Mouse (Mus musculus) thymus, postnatal 4 days (tissue): ENCODE results near the gene Pank1.

Experiments
- DNase-seq: peaks from one replicate; pipeline ENCODE4 v3.0.0; 2021

The Pank1 gene

DNA sequence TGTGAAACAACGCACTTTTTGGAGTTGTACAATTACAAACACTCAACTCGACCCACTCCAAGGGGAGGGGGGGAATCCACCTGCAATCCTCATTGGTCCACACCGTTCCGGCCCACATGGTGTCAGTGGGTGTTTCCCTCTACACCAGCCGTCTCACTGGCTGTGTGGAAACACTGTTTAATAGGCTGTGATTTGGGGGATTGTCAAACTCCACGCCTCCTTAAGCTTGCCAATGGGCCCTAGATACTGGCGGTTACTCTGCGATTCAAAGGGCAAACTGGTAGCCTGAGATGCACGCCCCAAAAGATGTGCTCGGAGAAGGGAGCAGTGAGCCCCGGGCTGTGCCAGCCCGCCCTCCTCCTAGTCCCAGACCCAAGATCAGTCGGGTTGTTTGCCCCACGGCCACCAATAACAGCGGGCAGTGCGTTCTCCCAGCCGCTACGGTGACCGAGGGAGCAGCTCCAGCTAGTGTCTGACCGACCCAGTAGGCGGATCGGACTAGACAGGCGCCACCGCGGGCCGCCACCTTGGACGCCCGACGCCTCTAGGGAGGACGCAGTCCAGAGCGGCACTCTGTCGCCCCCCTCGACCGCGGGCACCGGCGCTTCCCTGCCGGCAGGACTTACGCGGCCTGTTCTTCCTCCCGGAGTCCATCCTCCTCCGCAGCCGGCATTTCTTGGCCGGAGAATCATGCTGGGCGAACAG, 1.2 kb downstream of the Pank1 start:
- DNase-seq: peak; percentile 75

DNA sequence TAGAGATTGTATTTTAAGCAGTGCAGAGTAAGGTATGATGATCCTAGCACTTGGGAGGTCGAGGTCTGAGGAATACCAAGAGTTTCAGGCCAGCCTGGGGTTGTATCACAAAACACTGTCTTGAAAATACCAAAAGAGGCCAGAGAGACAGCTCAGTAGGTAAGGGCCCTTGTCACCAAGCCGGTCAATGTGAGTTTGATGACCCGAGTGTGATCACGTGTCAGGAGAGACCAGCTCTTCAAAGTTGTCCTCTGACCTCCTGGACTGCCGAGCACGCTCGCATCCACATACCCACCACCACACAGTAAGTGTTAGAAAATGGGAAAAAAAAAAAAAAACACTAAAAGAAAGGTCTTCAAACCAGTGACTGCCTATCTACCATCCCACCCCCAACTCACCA, 2.6 kb downstream of the Pank1 start:
- no peak for DNase-seq

DNA sequence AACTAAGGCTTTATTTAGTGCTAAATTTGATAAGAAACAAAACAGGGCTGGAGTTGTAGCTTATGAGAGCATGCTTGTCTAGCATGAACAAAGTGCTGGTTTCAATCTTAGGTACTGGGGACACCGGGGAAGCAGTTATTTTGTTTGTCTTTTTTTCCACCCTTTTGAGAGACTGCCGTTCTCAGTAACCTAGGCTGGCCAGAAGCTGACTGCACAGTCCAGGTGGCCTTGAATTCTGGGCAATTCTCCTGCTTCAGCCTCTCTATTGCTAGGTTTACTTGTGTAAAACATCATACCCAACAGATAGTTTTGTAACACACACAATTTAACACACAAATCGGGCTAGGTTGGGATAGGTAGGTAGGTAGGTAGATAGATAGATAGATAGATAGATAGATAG, 9.9 kb downstream of the Pank1 start:
- DNase-seq: no peak

DNA sequence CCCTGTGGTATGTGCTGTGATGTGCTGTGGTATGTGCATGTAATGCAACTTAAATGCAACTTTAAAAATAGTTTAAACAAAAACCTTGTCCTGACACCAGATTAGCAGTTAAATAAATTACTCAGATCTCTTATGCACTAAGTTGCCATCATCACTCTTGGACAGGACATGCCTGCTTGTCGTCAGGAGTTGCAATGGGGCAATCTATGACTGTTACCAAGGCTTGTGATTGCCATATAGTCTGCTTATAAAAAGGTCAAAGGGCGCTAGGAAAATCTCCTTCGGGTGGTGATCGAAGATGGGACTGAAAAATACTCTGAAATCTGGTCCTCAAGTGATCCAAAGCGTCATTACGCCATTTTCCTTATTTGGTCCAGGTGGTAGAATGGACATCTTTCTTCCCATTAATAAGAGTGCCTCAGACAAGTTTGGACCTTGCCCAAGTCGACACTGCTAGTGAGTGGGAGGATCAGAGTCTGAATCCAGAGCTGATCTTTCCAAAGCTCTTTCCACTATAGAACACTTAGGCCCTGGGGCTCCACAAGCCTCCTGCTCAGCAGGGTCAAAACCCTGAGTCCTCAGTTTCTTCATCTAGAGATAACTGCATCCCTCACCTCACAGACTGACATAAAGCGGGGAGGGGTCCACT, 11.0 kb downstream of the Pank1 start:
- no peak for DNase-seq

DNA sequence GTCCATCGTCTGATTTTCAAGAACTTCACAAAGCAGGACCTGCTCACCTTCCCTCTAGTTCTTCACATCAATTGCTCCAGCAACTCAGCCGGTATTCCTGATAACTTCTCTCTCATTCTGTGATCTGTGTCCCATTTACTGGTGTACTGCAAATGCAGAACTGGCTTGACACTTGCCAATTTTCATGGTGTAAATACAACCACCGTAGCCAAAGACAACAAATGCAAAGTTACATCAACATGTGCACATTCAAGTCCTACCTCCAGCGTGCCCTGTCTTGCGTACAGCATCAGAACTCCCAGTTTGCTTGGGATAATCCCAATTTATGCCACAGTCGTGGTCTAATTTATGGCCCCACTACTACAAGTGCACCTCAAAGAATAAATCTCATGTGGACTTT, 15.5 kb downstream of the Pank1 start:
- no peak for DNase-seq

DNA sequence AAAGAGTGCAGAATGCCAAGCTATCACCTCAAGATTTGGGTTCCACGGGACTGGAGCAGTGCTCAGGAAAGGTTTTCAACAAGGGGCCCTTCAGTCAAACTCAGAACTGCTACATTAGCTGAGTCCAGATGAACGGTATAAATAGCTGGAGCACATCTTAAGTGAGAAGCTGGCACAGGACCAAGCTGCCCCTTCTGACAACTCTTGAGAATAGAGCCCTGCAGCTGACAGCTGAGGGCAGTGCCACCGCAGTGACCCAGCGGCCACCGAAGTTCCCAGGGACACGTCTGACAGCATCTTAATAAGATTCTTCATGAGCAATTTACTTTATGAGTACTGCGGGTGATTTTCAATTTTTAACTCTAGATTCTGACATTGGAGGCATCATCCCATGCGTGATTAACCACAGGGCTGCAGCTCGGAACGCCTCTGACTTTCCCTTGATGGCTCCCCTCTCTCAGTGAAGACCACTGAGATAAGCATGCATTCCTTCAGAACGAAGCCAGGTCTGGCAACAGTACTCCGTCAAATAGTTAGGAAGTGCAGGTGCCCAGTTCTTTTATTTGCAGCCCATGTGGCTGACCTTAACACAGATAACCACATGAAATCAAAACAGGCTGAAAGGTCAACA, 23.1 kb downstream of the Pank1 start:
- DNase-seq: no peak

DNA sequence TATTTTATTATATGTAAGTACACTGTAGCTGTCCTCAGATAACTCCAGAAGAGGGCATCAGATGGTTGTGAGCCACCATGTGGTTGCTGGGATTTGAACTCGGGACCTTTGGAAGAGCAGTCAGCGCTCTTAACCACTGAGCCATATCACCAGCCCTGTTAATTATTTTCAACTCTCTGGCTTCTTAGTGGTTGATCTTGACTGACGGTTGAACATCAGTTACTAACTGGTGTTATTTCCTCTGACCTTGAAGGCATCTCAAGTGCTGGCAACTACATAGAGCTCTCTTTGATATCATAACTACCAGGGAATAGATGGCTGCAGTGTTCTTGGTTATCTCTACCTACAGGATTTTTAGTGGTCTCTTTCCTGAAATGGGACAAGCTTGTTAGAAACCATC, 28.1 kb downstream of the Pank1 start:
- no peak for DNase-seq

DNA sequence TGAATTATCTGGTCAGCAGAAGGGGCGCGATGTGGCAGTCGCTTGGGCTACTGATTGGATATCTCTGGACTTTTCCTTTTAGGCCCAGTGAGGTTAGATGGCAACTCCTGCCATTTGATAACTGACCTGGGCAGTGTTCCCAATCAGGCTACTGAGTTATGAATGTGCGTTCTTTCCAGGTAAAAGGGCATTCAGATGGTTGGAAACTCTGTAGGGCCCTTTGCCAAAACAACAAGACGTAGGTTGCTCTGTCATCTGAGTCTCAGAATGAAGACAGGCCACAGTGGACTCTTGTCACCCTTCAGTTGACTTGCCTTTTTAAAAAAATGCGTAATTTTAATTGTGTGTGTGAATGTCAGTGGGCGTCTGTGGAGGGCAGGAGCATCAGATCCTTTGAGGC, 29.8 kb downstream of the Pank1 start:
- no peak for DNase-seq

DNA sequence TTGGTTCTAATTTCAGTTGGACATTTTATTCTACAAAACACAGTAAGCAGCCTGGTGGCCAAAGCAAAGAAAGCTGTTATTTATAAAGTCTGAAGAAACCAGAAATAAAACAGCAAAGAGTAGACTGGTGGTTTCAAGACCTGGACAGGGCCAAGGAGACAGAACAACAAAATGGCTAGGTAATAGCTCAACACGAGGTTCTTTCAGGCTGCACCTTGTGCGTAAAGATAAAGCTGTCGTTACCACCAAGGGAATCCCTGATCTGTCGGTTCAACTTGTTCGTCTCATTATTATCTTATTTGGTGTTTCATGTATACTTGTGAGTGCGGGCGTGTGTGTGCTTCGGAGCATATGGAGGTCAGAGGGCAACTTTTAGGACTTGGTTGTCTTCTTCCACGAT, 31.1 kb downstream of the Pank1 start:
- DNase-seq: no peak

DNA sequence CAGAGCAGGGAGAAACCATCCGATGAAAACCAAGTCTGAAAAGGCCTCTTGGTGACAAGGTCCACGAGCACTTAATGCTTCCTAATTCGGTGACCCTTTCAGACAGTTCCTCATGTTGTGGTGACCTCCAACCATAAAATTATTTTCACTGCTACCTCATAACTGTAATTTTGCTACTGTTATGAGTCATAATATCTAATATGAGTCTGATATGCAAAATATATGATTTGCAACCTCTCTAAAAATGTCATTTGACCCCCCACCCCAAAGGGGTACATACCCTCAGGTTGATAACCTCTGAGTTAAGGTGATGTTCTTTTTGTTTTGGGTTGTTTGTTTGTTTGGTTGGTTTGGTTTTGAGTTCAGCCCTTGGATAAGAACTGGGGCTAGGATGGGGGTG, 32.2 kb downstream of the Pank1 start:
- no peak for DNase-seq

DNA sequence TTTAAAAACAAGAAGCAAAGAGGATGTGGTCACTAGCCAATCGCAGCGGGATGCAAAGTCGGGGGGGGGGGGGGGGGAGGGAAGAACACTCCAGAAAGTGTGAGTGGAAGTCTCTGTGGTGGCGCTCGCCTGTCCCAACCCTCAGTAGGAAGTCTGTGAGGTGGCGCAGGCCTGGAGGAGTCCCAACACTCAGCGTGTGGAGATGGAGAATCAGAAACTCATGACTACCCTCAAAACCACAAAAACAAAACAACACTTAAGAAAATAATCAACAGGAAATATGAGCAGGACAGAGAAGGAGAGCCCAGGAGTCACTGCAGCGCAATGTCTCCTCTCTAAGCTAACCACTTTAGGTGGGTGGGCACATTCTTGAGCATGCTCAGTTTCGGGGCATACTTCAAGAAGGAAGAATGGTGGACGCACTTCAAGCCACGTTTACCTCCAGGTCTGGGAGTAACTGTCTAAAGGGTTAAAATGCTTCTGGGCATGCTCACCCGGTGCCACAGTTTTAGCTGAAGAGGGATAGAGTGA, 32.7 kb downstream of the Pank1 start:
- peak; percentile 18 for DNase-seq

DNA sequence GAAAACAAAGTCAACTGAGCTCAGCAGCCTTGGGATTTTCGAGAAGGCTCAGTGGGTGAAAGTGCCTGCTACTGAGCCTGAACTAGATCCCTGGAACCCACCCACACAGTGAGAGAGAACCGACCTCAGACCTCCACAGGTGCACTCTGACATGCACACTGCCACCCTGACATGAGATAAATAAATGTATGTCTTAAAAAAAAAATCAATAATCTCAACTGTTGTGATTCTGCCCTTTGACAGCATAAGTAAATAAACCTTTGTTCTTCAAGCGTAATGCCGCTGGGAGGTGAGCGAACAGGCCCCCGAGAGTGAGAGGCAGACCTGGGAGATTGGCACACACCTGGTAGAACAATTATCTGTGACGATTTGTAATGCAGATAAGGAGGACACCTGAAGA, 33.2 kb downstream of the Pank1 start:
- DNase-seq: no peak

DNA sequence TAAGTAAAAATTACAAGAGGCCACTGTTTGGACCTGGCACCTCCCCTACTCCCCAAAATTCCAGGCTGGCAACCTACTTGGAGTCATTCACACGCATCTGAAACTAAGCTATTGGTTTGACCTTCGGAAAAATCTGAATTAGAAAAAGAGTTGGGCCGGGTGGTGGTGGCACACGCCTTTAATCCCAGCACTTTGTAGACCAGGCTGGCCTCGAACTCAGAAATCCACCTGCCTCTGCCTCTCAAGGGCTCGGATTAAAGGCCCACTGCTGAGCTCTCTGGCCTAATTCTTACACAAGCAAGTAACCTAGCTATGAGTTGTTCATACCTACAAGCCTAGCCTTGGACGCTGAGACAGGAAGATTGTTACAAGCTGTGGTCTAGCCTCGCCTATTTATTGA, 33.9 kb downstream of the Pank1 start:
- no peak for DNase-seq

DNA sequence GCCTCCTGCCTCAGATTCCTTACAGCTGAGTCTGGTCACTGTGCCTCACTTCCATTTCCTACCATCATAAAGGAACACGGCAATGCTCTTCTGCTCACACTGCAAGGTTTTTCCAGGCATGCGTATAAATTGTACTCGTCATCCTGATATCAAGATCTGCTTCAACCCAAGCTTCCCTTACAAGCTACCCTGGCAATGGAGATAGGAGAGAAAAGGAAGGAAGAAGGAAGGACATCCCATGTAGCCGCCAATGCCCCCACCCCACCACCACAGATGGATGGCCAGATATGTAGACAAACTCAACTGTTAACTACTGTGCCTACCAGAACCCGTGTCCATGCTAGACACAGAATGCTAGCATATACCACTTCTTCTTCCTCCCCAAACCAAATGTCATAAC, 34.5 kb downstream of the Pank1 start:
- no peak for DNase-seq

DNA sequence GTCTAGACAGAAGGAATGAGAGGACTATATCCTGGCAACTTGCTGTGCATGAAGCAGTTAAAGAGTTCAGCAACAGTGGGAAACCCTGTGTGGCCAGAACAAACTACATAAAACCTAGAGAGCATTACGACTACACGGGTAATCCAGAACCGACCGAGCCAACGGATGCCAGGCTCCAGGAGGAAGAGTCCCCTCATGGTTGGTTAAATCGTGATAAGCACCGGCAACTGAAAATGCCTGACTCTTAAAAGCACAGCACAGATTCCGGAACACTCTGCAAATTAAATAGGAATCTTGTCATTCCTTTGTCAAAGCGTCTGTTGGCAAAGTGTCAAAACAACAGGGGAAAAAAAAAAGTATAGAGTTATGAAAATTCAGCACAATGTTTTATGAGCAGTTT, 35.2 kb downstream of the Pank1 start:
- no peak for DNase-seq

DNA sequence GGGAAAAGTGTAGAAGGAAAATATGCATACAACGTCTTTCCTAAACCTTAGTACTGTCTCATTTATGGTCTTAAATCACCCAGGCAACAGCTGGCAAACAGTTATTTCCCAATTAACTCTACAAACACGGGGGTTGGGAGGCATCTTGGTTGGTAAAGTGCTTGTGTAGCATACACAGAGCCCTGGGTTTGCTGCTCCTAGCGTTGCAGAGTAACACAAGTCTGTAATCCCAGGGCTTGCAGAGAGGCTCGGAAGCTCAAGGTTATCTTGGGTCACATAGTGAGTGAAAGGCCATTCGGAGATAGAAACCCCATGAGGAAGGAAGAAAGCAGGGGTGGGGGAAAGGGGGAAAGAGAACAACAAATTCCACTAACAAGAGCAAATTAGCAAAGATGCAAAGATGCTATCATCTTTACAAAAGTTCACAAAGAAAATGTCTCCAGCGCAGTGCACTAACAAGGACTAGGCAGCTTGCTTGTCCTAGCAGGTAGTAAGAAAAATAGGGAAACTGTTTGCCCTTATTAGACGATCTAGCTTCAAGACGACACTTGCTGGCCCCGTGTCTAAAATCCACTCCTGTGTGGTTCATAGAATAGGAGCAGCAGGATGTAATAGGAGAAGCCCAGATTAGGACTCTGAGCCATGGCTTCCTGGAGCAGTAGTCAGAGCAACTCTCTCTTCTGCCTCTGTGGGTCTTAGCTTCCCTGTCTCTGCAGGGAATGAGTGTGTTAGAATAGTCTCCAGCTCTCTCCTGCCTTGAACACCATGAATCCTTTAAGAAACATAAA, 37.3 kb downstream of the Pank1 start:
- no peak for DNase-seq

DNA sequence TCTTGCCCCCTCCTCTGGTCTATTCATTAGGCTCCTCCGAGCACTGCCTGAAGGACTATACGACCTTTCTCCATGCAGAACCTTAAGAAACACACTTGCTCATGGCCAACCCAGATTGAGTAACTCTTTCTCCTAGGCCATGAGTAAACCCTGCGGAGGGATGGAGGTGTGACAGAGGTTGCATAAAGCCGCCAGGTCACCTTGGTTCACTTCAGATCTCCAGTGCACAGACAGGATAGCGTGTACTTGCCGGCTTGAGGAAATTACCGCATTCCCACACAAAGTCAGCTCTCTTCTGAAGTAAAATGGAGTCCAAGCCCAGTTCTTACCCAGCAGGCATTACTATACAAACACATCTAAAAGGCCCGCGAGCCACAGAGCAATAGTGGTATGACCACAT, 40.6 kb downstream of the Pank1 start:
- no peak for DNase-seq

DNA sequence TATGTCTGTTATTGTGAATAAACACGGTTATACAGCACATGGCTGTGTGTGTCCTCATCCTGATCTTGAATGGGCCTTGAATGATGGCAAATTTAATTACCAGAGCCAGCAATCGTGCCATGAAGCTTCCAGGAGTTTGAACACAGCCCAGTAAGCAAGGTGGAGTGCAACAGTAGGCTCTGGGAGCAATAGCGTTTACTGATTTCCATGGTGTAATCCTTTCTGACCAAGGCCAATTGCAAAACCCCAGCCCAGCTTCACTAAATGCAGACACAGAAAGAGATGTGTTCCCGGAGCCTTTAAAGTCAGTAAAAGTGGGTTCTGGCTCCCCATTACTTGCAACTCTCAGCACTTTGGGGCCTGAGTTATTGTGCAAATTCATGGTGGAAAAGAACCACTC, 47.6 kb downstream of the Pank1 start:
- no peak for DNase-seq

DNA sequence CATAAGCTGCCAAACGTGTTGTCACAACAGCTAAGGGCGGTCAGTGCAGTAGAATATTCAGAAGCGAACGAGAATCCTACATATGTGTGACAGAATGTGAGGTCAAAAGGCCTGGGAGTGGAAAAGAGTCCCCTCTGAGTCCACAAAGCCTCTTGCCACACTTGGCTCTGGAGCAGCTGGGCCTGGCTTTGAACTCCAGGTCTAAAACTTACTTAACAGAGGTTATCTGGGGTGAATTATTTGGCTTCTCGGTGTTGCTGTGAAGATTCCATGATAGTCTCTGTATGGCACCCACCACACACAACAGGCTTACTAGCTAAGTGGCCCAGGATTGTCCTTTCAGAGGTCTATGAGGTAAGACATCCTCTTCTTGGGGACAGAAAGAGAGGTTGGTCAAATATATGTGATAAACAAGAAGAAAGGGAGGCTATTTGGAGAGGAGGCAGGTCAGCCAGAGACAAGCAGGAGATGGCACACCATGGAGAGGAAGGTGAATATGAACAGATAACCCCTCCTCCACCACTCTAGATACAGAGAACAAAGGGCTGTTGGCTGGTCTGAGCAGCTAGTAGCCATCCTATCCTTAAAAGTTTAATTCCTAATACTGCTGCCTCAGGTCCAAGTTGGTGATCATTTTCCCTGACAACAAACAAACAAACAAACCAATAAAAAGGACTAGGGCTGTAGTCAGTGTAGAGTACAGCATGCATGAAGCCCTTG, 51.2 kb downstream of the Pank1 start:
- DNase-seq: no peak

DNA sequence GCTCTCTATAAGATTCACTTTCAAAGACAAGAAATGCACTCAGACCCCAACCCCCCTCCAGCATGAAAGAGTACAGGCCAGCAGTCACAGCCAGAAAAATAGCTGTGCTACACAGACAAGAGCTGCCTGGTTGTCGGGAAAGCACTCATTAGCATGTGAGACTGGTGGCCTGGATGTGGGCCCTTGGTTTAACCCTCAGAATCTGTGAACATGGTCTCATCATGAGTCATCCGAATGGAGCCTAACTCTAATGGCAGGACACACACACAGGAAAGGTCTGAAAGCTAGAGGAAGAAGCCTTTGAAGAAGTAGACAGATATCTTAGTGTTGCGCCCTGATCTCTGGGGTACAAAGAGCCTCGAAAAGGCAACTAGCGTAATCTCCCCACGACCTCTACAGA, 51.8 kb downstream of the Pank1 start:
- DNase-seq: no peak

DNA sequence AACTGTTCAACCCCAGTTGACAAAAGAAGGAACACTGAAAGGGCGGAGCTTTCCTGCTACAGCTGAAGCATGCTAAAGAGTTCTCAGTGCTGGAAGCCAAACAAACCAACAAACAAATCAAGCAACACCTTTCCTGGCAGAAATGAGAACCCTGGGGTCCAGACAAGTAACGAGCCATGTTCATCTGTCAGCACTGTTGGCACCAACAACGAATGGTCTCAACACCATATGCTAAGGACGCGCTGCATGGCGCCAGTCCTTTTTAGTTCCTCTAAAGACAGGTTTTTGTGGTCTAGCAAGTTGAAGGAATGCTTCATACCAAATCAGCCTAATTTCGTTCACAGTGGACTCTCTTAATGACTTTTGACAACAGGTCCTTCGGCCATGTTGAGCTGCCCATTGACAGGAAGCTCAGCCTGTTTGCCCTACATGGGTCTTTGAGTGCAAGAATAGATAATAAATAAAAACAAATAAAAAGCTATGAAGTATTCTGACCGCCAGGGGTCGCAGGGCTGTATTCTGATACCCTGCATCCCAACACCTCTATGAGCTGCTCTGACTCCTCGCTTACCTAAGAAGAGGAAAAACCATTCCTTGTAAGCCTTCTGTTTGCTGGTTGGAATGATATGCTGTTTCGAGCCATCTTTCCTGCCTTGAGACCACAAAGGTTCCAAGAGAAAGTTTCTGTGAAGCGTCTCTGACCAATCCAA, 53.2 kb downstream of the Pank1 start:
- DNase-seq: peak; percentile 65

DNA sequence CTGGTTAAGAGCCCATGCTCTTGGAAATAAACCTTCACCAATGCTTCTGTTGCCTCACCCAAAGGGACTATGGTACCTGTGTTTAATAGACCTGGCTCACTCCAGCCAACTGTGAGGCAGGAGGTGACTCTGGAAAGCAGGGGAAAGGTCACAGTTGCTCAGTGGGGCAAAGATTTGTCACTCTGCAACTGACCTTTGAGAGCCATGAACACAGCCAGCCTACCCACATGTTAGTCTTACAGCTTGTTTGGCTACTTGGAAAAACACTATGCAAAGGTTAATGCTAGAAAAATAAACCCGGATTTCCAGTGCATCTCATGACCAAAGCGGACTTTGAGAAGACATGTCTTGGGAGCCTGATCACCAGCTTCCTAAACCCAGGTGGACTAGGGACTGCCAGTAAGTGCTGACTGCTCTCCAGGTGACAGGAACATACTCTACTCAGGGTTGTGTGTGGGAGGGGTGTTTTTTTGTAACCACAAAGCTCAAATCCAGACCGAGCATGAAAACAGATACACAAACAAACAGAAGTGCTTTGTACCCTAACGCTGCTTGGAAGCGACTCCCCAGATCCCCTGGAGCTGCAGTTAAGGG, 59.6 kb downstream of the Pank1 start:
- no peak for DNase-seq
